Mouse (Mus musculus) limb, embryonic 13.5 days (tissue): ENCODE measurements at regions not wholly inside any gene's neighbourhood (a gene's known extent, or its start where the extent isn't known, plus 50 kb on each side); places are given as distances from the start of the nearest gene placed in this dataset.
"Not testable (repeated sequence)": the region's sequence is repeated elsewhere in the genome, so short reads cannot be mapped to it uniquely, and the experiment has no call there.

Experiments used
- ATAC-seq: fragments of 200-750 bp; cut with Nextera tagmentation; 2 replicates; pipeline ENCODE4 v1.8.0; 2017; ENCODE audit warnings: low read depth, moderate number of reproducible peaks, moderate TSS enrichment; ENCODE audit not compliant: low FRiP score
- H3K27ac ChIP-seq: fragments of 300-500 bp; sonication (generic); 2 replicates; pipeline ENCODE4 v1.5.1; 2015; ENCODE audit warnings: inconsistent platforms, mild to moderate bottlenecking, moderate library complexity
- H3K27me3 ChIP-seq: fragments of 300-500 bp; sonication (generic); 2 replicates; pipeline ENCODE4 v1.6.1; 2015; ENCODE audit warnings: mild to moderate bottlenecking, inconsistent platforms
- H3K36me3 ChIP-seq: fragments of 300-500 bp; sonication (generic); 2 replicates; pipeline ENCODE4 v1.6.1; 2015; ENCODE audit warnings: inconsistent platforms, mild to moderate bottlenecking, moderate library complexity
- H3K4me1 ChIP-seq: fragments of 300-500 bp; sonication (generic); 2 replicates; pipeline ENCODE4 v1.6.1; 2015; ENCODE audit warnings: inconsistent platforms
- H3K4me2 ChIP-seq: fragments of 300-500 bp; sonication (generic); replicated peaks from 2 replicates; pipeline ENCODE4 v1.6.1; 2015; ENCODE audit warnings: inconsistent platforms, mild to moderate bottlenecking, moderate library complexity
- H3K4me3 ChIP-seq: fragments of 300-500 bp; sonication (generic); 2 replicates; pipeline ENCODE4 v1.5.1; 2015; ENCODE audit warnings: moderate library complexity, mild to moderate bottlenecking, inconsistent platforms
- H3K9ac ChIP-seq: fragments of 300-500 bp; sonication (generic); 2 replicates; pipeline ENCODE4 v1.6.1; 2015; ENCODE audit warnings: mild to moderate bottlenecking, inconsistent platforms
- H3K9me3 ChIP-seq: fragments of 300-500 bp; sonication (generic); 2 replicates; pipeline ENCODE4 v1.6.1; 2016; ENCODE audit warnings: inconsistent platforms
- WGBS: fragments of 180-500 bp; shearing (Covaris S2); methylation state at CpG from one replicate; pipeline ENCODE4 v1.1.7; 2015; 5-methylcytosine and 5-hydroxymethylcytosine counted together

DNA sequence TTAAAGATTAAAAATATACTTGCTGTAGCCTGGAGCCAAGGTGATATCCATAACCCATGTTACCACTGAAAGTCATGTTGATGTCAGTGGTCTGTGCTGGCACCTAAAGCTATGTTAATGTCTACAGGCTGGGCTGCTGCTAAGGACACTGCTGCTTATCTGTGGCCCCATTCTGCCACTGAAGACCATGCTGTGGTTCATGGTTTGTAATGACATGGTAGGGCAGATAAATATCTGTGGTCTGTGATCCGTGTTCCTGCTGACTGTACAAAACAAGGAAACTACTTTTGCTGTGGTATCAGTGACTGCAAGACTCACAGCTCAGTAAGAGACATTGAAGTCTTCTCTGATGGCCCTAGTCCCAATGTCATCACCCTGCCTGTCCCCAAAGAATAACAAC is 245.7 kb downstream of the Slco4c1 start:
- 81% methylated on average over 1 of the region's 1 CpGs for WGBS
- Histone ChIP-seq H3K4me2 (no peak overlapping the region), H3K9me3 (no peaks in the 10 kb centered on the region), H3K27ac (no peak overlapping the region), H3K9ac (no peak overlapping the region), H3K27me3 (no peaks in the 10 kb centered on the region), H3K36me3 (no peaks in the 10 kb centered on the region), H3K4me1 (no peaks in the 10 kb centered on the region), H3K4me3 (no peak overlapping the region)
- ATAC-seq, result no peak

DNA sequence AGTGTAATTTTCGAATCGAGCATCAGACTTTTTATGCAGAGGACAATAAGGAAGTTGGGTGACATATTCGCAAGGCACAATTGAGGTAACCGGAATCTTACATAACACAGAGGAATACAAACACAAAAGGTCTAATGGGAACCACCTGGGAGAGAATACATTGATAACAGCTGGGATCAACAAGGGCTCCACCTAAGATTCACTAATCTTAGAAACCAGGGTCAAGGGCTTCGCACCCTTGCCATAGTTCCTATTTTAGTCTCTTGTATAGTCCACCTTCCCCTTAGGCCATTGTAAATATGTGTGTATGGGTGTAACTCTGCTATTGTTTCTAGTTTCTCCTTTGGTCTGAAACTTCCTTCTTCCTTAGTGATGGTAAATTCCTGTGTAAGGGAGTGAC is 246.6 kb downstream of the Slco4c1 start:
- not testable (repeated sequence) for H3K9me3 ChIP-seq, H3K27me3 ChIP-seq, H3K4me2 ChIP-seq, H3K36me3 ChIP-seq, ATAC-seq, H3K9ac ChIP-seq, H3K4me3 ChIP-seq, H3K4me1 ChIP-seq, H3K27ac ChIP-seq
- WGBS, result 82% methylated on average over 5 of the region's 5 CpGs

DNA sequence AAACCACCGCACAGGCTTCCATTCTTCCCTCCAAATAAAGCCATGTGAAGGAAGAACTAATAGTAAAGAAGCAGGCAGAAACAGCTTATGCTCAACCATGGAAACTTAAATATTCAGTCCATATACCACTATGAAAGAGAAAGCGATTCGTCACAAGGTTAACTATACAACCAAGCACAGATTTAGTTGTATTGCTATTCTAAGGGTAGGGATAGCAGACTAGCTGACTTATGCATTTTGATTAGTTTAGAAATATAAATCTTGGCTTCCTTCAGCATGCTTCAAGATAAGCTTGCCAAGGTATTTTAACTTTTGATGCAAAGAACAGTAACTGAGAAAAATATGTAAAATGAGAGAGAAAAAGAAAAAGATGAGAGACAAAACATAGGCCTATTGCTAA is 275.8 kb downstream of the Slco4c1 start:
- Histone ChIP-seq H3K4me2 (no peak overlapping the region), H3K9me3 (no peaks in the 10 kb centered on the region), H3K27me3 (no peaks in the 10 kb centered on the region), H3K4me3 (no peak overlapping the region), H3K27ac (no peak overlapping the region), H3K36me3 (no peaks in the 10 kb centered on the region), H3K4me1 (no peaks in the 10 kb centered on the region), H3K9ac (no peak overlapping the region)
- no peak for ATAC-seq
- whole genome bisulfite sequencing, result 93% methylated on average over 3 of the region's 3 CpGs

DNA sequence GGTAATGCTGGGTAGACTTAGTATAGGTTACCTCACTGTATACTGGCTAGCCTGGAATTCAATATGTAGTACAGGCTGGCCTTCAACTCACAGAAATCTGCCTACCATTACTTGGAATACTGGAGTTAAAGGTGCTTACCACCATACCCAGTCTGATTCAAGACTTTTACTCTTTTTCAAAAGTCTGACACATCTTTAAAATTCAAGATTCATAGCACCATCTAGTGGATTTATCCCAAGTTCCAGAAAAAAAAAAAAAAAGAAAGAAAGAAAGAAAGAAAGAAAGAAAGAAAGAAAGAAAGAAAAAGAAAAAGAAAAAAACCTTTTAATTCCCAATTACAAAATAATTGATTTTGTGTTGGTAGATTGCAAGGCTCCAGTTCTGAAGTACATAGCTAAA is 302.7 kb downstream of the Slco4c1 start:
- ATAC-seq, result no peak
- no peak overlapping the region for H3K4me3 ChIP-seq
- no peaks in the 10 kb centered on the region for H3K27me3 ChIP-seq
- no peaks in the 10 kb centered on the region for H3K36me3 ChIP-seq
- no peak overlapping the region for H3K4me2 ChIP-seq
- H3K9ac ChIP-seq, result no peak overlapping the region
- H3K9me3 ChIP-seq, result no peaks in the 10 kb centered on the region
- no peaks in the 10 kb centered on the region for H3K4me1 ChIP-seq
- H3K27ac ChIP-seq, result no peak overlapping the region

DNA sequence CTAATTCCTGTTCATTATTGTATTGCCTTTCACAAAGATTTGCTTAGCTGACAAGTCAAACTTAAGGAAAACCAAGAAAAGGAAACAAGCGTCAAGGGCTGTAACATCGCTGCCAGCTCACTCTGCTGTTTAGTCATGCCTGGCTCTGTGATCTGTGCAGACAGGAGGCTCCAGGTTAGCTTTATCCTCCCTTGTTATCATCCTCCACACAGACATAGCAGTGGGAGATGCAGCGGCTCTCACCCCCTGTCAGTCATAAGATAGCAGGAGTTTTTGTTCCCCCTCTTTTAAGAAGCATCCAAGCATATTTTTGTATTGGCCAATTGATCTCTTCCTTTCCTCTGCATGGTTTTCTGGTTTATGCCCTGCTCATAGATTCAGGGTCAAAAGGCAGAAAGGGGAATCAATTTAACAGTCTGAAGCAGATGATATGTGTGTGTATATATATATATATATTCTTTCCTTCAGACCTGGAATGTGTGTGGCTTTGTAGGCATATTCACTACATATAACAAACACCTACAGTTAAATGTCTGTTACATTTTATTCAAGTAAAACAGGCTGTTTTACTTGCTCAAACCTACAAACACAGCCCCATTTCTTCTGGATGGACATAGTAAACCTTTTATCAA is 308.6 kb downstream of the Slco4c1 start:
- Histone ChIP-seq H3K4me3 (no peak overlapping the region), H3K4me1 (no peaks in the 10 kb centered on the region), H3K27ac (no peak overlapping the region), H3K4me2 (no peak overlapping the region), H3K27me3 (no peaks in the 10 kb centered on the region), H3K36me3 (no peaks in the 10 kb centered on the region), H3K9me3 (no peaks in the 10 kb centered on the region), H3K9ac (no peak overlapping the region)
- WGBS, result 89% methylated on average over 3 of the region's 3 CpGs
- no peak for ATAC-seq

DNA sequence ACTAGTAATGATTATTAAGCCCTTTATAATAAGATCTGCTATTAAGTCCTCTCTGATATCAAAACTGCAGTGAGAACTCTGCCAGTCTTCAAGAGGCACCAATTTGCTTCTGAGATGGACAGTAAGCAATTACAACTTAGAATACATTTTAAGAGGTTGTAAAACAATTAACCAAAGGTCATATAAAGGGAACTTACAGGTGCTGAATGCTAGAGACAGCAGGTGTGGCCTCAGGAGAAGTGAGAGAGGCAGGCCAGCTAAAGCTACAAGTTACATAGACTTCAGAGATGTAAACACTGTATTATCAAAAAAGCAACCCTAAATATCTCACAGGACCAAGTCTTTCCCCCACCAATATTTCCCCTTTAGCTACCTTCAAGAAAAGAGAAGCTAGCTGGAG is 315.7 kb downstream of the Slco4c1 start:
- H3K27ac ChIP-seq, result no peak overlapping the region
- H3K4me1 ChIP-seq, result no peaks in the 10 kb centered on the region
- no peaks in the 10 kb centered on the region for H3K9me3 ChIP-seq
- no peak overlapping the region for H3K9ac ChIP-seq
- no peak overlapping the region for H3K4me2 ChIP-seq
- H3K36me3 ChIP-seq, result no peaks in the 10 kb centered on the region
- no peak for ATAC-seq
- no peak overlapping the region for H3K4me3 ChIP-seq
- no peaks in the 10 kb centered on the region for H3K27me3 ChIP-seq

DNA sequence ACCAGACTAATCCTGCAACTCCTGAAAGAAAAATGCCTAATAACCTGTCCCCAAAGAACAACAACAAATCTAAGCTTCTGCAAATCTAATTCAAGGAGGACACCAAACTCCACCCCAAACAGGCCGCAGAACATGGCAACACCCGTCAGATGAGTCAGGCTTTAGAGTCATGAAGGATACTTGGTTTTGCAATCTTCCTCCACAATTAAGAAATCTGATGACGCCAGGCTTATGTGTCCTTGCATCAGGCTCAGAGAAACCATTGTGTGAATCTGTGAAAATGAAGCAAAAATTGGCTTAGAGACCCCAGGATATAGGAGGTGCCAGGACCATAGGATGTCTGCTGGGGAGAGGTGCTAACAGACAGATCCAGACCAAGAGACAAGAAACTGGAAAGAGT is 352.6 kb downstream of the Slco4c1 start:
- Histone ChIP-seq H3K4me2 (no peak overlapping the region), H3K9ac (no peak overlapping the region), H3K9me3 (no peaks in the 10 kb centered on the region), H3K27ac (no peak overlapping the region), H3K36me3 (no peaks in the 10 kb centered on the region), H3K4me3 (no peak overlapping the region), H3K27me3 (no peaks in the 10 kb centered on the region), H3K4me1 (no peaks in the 10 kb centered on the region)
- ATAC-seq, result no peak
- WGBS, result 92% methylated on average over 3 of the region's 3 CpGs

DNA sequence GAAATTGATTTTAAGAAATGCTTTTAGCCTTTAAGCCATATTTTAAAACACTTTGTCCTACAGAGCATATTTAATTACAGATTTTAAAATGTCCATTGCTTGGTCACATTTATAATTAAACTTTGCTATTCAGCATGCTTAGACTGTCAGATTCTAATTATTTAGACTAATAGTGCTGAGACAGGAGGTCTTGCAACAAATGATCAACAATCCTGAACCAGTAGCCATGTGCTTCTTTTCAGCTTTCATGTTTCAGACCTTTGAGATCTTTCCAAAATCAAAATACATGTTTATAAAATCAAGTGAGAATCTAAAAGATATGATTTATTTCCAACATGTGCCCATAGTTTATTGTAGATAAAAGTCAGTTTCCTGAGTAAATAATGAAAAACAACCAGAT is 371.0 kb downstream of the Slco4c1 start:
- H3K4me3 ChIP-seq, result no peak overlapping the region
- H3K9ac ChIP-seq, result no peak overlapping the region
- no peak overlapping the region for H3K4me2 ChIP-seq
- no peaks in the 10 kb centered on the region for H3K4me1 ChIP-seq
- no peak for ATAC-seq
- H3K27ac ChIP-seq, result no peak overlapping the region
- H3K9me3 ChIP-seq, result no peaks in the 10 kb centered on the region
- no peaks in the 10 kb centered on the region for H3K36me3 ChIP-seq
- no peaks in the 10 kb centered on the region for H3K27me3 ChIP-seq

DNA sequence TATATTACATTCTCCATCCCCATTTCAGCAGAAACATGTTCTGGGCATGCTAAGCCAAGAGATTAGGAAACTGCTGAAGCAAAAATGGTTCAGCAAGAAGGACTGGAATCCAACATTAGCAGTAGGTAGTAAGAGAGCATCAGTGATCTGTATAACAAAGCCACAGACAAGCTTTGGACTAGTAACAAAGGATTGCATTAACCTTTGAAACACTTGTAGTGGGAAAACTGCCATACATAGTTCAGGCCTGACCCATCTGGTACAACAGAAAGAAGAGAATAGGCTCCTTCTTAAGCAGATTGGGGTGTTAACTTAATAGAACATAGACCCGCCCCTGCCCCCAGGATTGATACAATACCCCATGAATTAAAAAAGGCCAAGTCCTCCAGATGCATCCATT is 389.2 kb downstream of the Slco4c1 start:
- Histone ChIP-seq H3K27ac (no peak overlapping the region), H3K27me3 (no peaks in the 10 kb centered on the region), H3K4me3 (no peak overlapping the region), H3K9ac (no peak overlapping the region), H3K4me2 (no peak overlapping the region), H3K4me1 (no peaks in the 10 kb centered on the region), H3K36me3 (no peaks in the 10 kb centered on the region), H3K9me3 (no peaks in the 10 kb centered on the region)
- ATAC-seq, result no peak
- 82% methylated on average over 1 of the region's 1 CpGs for WGBS

DNA sequence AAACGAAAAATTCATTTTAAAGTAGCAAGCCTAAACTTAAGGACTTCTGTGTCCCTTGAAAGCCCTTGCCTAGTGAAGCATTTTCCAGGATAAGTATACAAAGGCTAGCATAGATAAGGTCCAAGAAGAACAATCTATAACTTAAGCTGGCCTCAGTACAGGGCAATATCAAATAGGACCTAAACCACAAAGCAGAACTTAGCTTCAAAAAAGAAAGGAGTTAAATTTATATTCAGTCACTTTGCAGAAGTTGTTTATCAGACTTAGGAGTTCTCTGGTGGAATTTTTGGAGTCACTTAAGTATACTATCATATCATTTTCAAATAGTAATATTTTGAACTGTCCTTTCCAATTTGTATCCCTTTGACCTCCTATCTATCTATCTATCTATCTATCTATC is 421.1 kb downstream of the Slco4c1 start:
- Histone ChIP-seq H3K4me3 (no peak overlapping the region), H3K27me3 (no peaks in the 10 kb centered on the region), H3K9ac (no peak overlapping the region), H3K36me3 (no peaks in the 10 kb centered on the region), H3K4me2 (no peak overlapping the region), H3K27ac (no peak overlapping the region), H3K4me1 (no peaks in the 10 kb centered on the region), H3K9me3 (no peaks in the 10 kb centered on the region)
- no peak for ATAC-seq
- WGBS, result 52% methylated on average over 1 of the region's 1 CpGs

DNA sequence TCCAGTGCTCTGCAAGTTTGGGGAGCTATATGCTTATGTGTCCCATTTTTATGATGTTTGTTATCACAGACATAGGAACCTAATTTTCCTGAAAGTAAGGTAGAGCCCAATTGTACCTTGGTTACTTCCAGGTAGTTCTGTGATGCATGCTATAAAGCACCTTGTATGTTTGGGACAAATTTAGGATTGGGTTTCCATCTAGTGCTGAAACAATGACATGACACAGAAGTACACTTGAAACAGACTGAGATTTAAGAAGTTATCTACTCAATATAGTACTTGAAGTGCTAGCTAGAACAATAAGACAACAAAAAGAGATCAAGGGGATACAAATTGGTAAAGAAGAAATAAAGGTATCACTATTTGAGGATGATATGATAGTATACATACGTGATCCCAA is 426.8 kb downstream of the Slco4c1 start:
- no peak overlapping the region for H3K4me3 ChIP-seq
- H3K27ac ChIP-seq, result no peak overlapping the region
- H3K9ac ChIP-seq, result no peak overlapping the region
- WGBS, result 95% methylated on average over 1 of the region's 1 CpGs
- no peaks in the 10 kb centered on the region for H3K4me1 ChIP-seq
- H3K9me3 ChIP-seq, result no peaks in the 10 kb centered on the region
- no peak for ATAC-seq
- H3K36me3 ChIP-seq, result no peaks in the 10 kb centered on the region
- H3K27me3 ChIP-seq, result no peaks in the 10 kb centered on the region
- no peak overlapping the region for H3K4me2 ChIP-seq

DNA sequence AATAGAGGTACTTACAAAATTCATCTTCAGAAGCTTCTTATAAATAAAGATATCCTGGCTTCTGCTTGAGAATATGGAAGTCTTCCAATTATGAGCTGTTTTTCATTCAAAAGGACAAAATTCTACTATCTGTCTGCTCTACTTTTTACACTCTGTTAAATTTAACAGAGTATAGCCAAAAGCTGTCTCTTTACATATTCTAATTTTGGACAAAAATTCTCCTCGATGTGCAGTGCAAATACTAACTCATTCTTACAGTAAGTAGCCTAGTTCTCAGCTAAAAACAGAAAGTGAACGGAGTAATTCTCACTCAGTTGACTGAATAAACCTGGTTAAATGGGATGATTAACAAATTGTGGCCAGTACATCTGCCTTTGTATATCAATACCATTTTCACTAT is 438.9 kb downstream of the Slco4c1 start:
- Histone ChIP-seq H3K9me3 (no peaks in the 10 kb centered on the region), H3K9ac (no peak overlapping the region), H3K27ac (no peak overlapping the region), H3K36me3 (no peaks in the 10 kb centered on the region), H3K27me3 (no peaks in the 10 kb centered on the region), H3K4me2 (no peak overlapping the region), H3K4me3 (no peak overlapping the region), H3K4me1 (no peaks in the 10 kb centered on the region)
- 72% methylated on average over 2 of the region's 2 CpGs for WGBS
- no peak for ATAC-seq

DNA sequence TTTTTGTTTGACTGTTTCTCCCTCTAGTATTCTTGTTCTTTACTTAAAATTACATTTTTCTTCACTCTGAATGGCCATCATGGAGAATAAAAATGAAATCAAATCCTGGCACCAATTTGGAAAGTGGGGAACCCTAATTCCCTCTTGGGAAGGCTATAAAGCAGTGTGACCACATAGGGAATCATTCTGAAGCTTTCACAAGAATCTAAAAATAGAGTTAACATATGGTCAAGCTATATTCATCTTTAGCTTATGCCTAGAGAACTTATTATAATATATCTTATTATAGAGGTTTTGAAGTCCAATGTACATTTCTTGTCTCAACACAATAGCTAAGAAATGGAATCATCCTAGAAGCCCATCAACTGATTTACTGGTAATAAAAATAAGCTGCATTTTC is 448.5 kb downstream of the Slco4c1 start:
- H3K36me3 ChIP-seq, result no peaks in the 10 kb centered on the region

More for the DNA sequence above, 448.5 kb downstream of the Slco4c1 start:
- Histone ChIP-seq H3K27me3 (no peaks in the 10 kb centered on the region), H3K9ac (no peak overlapping the region), H3K27ac (no peak overlapping the region), H3K4me2 (no peak overlapping the region), H3K4me3 (no peak overlapping the region), H3K4me1 (no peaks in the 10 kb centered on the region), H3K9me3 (no peaks in the 10 kb centered on the region)
- ATAC-seq, result no peak
